Mouse (Mus musculus) testis, adult 2 months (tissue): Measurements from ENCODE around the gene Clhc1.

Source experiments
- CTCF ChIP-seq: fragments of 200-500 bp; IDR thresholded peaks from 2 replicates; pipeline ENCODE4 v1.5.1; 2012; ENCODE audit warnings: low read depth, mild to moderate bottlenecking, inconsistent platforms, low read length, moderate library complexity; ENCODE audit not compliant: control insufficient read depth, insufficient read depth, insufficient replicate concordance
- POLR2A ChIP-seq: fragments of 200-500 bp; IDR thresholded peaks from 2 replicates; pipeline ENCODE4 v1.6.1; 2012; ENCODE audit warnings: low read depth, mild to moderate bottlenecking, inconsistent platforms, low read length, moderate library complexity; ENCODE audit not compliant: control insufficient read depth

- TF ChIP-seq CTCF (no peak), POLR2A (no peak)
These were observed 59.8 kb downstream of the Clhc1 start for GRCm38 (mm10) chr11:29607465-29607990.
